Mouse (Mus musculus) olfactory bulb, adult 2 months (tissue): ENCODE measurements around the gene Atp1b3. TPM values are rescaled to one million over a fixed set of nuclear protein-coding genes. Genes with fewer than 3 reads are reported as not detected.

Experiments used
- H3K27ac ChIP-seq: fragments of 200-500 bp; 2 replicates; pipeline ENCODE4 v1.5.1; 2012; ENCODE audit warnings: low read depth, low read length; ENCODE audit not compliant: insufficient read depth
- H3K4me1 ChIP-seq: fragments of 200-500 bp; 2 replicates; pipeline ENCODE4 v1.6.1; 2012; ENCODE audit warnings: low read length; ENCODE audit not compliant: control insufficient read depth, insufficient read depth
- H3K4me3 ChIP-seq: fragments of 200-500 bp; 2 replicates; pipeline ENCODE4 v1.5.1; 2012; ENCODE audit warnings: mild to moderate bottlenecking, low read depth, low read length, moderate library complexity; ENCODE audit not compliant: insufficient read depth
- CTCF ChIP-seq: fragments of 200-500 bp; IDR thresholded peaks from 2 replicates; pipeline ENCODE4 v1.5.1; 2012; ENCODE audit warnings: low read depth, mild to moderate bottlenecking, low read length, moderate library complexity; ENCODE audit not compliant: insufficient read depth
- POLR2A ChIP-seq: fragments of 200-500 bp; IDR thresholded peaks from 2 replicates; pipeline ENCODE4 v1.6.1; 2012; ENCODE audit warnings: mild to moderate bottlenecking, low read depth, low read length, moderate library complexity; ENCODE audit not compliant: insufficient read depth
- WGBS: fragments of 180-500 bp; shearing (Covaris S2); methylation state at CpG from one replicate; pipeline ENCODE4 v1.1.7; 2018; 5-methylcytosine and 5-hydroxymethylcytosine counted together
- polyA plus RNA-seq: library from polyadenylated mRNA; stranded (reverse); fragments of >200 nt; gene quantifications from 2 replicates; pipeline ENCODE4 v1.2.4, GENCODE M21; 2012; ENCODE audit warnings: low replicate concordance; ENCODE audit not compliant: missing spikeins, insufficient read depth, insufficient read length

Gene Atp1b3
- polyA plus RNA-seq, 1 experiment, result not detected

DNA sequence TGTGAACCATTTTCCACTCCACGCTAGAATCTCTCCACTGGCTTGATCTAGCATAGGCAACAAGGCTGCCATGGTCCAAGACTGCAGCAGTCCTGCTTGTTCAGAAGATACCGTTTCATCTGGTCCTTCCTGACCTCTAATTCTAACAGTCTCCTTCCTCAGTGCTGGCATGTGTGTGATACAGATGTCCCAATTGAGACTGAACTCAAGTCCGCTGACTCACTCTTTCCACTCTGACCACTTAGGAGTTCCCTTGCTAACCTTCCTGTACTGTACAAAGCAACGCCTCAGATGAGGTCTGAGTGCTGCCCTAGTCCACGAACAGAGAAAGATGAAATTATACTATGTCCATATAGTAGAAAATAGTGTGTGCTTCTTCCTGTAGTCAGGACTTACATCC is 28.9 kb upstream of the Atp1b3 start:
- Histone ChIP-seq H3K27ac (no peak overlapping the region), H3K4me1 (peaks cover 2% of the 10 kb centered on the region; the same call in 1 of the 2 replicates), H3K4me3 (no peak overlapping the region)
- TF ChIP-seq POLR2A, result no peak
- no peak for TF ChIP-seq CTCF
- 88% methylated on average over 5 of the region's 5 CpGs for WGBS

DNA sequence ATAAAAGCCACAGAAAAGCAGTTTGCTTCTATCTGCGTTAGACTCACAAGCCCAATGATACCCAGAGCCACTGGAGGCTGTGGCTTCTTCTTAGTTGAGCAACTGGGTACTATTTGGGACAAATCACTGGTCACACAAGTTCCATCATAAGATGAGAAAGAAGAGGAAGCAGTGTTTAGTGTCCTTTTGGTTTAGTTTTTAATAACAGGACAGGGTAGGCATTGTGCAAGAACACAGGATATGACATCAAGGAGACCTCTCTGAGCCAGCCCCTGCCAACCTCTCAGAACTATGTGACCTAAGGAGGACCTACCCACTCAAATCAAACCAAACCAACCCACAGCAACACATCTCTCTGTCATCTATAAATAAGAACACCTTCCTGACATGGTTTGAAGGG is 27.7 kb upstream of the Atp1b3 start:
- Histone ChIP-seq H3K4me3 (no peak overlapping the region), H3K27ac (no peak overlapping the region), H3K4me1 (no peaks in the 10 kb centered on the region)
- WGBS, result 93% methylated on average over 1 of the region's 1 CpGs
- no peak for TF ChIP-seq CTCF
- no peak for TF ChIP-seq POLR2A

DNA sequence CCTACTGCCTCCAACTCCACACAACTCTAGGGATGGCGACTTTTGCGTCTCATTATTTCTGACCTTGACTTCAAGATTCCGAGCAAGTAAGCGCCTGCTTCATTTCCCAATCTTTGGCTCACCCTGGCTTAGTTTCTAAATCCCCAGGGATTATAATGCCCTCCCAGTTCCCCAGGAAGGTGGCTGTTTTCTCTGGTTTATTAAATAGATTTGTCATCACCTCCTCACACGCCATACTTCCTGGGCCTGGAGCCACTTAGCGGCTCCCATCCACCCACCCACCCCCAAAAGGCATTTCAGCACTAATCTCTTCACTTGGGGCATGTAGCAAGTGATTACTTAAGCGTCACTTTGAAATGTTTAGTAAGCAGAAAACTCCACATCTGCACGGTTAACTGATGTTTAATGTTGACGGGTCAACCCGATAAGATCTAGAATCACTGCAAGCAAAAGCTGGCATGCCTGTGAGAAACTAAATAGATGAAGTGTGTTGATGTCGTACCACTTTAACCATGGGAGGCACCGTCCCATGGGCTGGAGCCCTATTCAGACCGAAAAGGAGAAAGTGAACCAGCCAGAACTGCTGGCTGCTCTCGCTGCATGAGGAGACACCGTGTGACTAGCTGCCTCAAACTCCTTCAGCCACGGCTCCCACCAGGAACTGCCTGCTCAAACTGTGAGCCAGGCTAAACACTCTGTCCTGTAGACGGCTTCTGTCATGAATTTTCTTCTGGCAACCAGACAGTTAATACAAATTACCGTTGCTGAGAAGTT is 19.7 kb upstream of the Atp1b3 start:
- no peak for TF ChIP-seq CTCF
- no peak for TF ChIP-seq POLR2A
- 0 out of 2 replicates have a peak, but pooled peaks cover 3% of the 10 kb centered on the region for H3K4me1 ChIP-seq
- 73% methylated on average over 18 of the region's 18 CpGs for WGBS
- H3K27ac ChIP-seq, result no peak overlapping the region
- no peak overlapping the region for H3K4me3 ChIP-seq

DNA sequence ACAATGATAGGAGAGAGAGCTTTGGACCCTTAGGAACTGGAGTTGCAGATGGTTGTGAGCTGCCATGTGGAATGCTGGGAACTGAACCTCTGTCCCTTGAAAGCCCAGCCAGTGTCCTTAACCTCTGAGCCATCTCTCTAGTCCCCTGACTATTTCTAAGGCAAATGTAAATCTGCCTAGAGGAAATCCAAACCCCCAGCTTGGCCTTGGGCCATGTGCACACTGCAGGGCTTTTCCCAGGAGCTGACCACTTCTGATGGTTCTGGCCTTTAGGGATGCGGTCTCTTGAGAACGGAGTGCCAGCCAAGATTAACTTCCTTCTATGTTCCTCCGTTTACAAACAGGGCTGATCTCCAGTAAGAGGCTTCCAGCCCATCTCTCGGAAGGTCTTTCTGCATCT is 18.5 kb upstream of the Atp1b3 start:
- TF ChIP-seq POLR2A, result no peak
- no peak for TF ChIP-seq CTCF
- WGBS, result 81% methylated on average over 4 of the region's 4 CpGs
- Histone ChIP-seq H3K27ac (no peak overlapping the region), H3K4me3 (no peak overlapping the region), H3K4me1 (0 out of 2 replicates have a peak, but pooled peaks cover 3% of the 10 kb centered on the region)

DNA sequence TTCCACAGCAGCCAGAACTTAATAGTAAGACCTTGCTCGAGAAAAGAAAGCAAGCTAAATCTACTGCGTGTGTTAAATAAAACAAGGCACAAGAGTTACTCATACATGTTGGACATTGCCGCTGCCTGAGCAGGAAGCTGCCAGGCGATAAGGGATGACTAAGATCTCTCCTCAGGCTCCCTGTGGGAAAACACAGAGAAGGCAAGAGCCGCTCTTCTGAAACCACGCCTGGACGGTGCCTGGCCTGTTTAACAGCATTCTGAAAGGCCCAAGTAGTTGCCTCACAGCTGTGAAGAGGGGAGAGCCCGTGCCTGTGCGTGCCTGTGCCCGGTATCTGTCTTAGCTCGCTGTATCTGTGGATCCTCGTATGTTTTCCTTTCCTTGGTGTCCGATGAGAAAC is 17.2 kb upstream of the Atp1b3 start:
- Histone ChIP-seq H3K27ac (no peak overlapping the region), H3K4me3 (no peak overlapping the region), H3K4me1 (0 out of 2 replicates have a peak, but pooled peaks cover 3% of the 10 kb centered on the region)
- WGBS, result 67% methylated on average over 13 of the region's 13 CpGs
- TF ChIP-seq CTCF (no peak), POLR2A (no peak)

DNA sequence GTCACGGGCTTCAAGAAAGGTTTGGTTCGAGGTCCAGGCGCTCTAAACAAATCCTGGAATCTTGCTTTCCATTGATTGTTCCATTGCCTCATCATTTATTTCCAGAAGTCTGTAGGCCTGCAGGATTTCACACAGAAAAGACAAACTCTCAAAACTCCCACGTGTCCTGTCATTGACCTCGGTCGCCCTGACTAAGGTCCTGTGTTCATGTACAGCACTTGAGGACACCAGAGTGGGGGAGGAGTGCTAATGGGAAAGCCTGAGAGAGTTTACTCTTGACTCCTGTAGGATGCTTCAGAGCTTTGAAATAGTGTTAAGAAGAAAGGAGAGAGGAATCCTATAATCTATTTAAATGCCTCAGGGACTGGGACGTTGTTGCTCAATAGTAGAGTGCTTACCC is 15.3 kb upstream of the Atp1b3 start:
- TF ChIP-seq CTCF (no peak), POLR2A (no peak)

DNA sequence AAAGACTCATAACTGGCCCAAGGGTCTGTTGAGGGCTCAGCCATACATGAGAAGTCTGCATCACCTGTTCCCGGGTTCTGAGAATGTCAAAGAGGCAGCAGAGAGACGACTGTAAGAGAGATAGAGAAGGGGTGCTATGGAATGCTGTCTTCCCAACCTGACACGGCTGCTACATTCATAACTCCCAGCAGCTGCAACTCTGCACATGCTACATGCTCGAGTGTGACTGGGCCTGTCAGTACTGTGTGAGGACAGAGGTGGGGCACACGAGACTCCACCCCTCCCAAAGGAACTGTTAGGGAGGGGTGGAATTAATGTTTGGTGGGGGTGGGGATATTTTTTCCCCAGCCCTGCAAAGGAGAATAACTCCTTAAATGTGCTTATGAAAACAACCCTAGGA is 14.5 kb upstream of the Atp1b3 start:
- Histone ChIP-seq H3K4me3 (no peak overlapping the region), H3K4me1 (0 out of 2 replicates have a peak, but pooled peaks cover 3% of the 10 kb centered on the region), H3K27ac (no peak overlapping the region)
- 88% methylated on average over 5 of the region's 5 CpGs for WGBS
- no peak for TF ChIP-seq CTCF
- TF ChIP-seq POLR2A, result no peak

More for the DNA sequence above, 15.3 kb upstream of the Atp1b3 start:
- Histone ChIP-seq H3K4me3 (no peak overlapping the region), H3K4me1 (0 out of 2 replicates have a peak, but pooled peaks cover 3% of the 10 kb centered on the region), H3K27ac (no peak overlapping the region)
- WGBS, result 76% methylated on average over 7 of the region's 7 CpGs

DNA sequence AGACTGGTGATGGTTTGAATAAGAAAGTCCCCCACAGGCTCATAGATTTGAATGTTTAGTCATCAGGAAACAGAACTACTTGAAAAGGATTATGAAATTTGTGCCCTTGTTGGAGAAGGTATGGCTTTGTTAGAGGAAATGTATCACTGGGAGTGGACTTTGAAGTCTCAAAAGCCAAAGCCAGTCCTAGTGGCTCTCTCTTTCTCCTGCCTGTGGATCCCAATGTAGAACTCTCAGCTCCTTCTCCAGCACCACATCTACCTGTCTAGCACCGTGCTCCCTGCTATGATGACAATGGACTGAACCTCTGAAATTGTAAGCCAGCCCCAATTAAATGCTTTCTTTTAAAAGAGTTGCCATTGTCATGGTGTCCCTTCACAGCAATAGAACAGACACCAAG is 12.9 kb upstream of the Atp1b3 start:
- Histone ChIP-seq H3K4me1 (0 out of 2 replicates have a peak, but pooled peaks cover 3% of the 10 kb centered on the region), H3K4me3 (no peak overlapping the region), H3K27ac (no peak overlapping the region)
- WGBS, result 89% methylated on average over 1 of the region's 1 CpGs
- no peak for TF ChIP-seq POLR2A
- no peak for TF ChIP-seq CTCF

DNA sequence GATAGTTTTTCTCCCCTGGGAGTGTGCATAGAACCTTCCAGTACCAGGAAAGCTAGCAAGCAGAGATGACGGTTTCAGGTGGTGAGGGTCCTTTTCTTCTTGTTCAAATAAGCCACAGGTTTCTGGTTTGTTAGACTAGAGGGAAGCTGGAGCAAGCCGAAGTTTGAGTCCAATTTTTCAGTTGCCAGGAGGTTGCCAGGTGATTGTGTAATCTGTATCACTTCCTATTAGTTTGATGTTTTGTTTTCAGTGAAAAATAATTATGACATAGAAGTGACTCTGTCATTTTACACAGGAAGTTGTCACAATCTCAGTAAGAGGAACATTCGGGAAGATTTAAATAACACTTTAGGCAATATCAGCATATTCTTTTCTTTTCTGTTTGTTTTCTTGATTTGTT is 11.6 kb upstream of the Atp1b3 start:
- WGBS, result 80% methylated on average over 3 of the region's 3 CpGs
- TF ChIP-seq POLR2A (no peak), CTCF (no peak)
- H3K4me3 ChIP-seq, result no peak overlapping the region
- H3K27ac ChIP-seq, result no peak overlapping the region
- no peaks in the 10 kb centered on the region for H3K4me1 ChIP-seq
